Mouse (Mus musculus) neutrophil, adult 5-6 weeks (primary cell): Measurements from ENCODE around the gene Nfkbiz. TPM values are rescaled to one million over a fixed set of nuclear protein-coding genes. Genes with fewer than 3 reads are reported as not detected.
A peak's percentile ranks its signal among the peaks of the same experiment; 100 is the strongest.
"Not testable (repeated sequence)": the region's sequence is repeated elsewhere in the genome, so short reads cannot be mapped to it uniquely, and the experiment has no call there.

ENCODE experiments used
- ATAC-seq: fragments of 151-379, 151-347 bp; 2 replicates; pipeline ENCODE4 v1.8.0; 2017; ENCODE audit warnings: mild to moderate bottlenecking, moderate TSS enrichment; ENCODE audit not compliant: insufficient number of reproducible peaks, poor library complexity, low FRiP score, severe bottlenecking; ENCODE audit errors: extremely low read depth
- total RNA-seq: library from RNA; stranded (forward); fragments of 200-1000 nt; gene quantifications from 2 replicates; pipeline ENCODE4 v1.2.3, GENCODE M21; 2017

The Nfkbiz gene
- 138 and 154 TPM in 2 replicates for total RNA-seq

- peak; percentile 73 for ATAC-seq
These were observed at the start of gene Nfkbiz for GRCm38 (mm10) chr16:55838510-55839474. Gene Nfkbiz (minus strand): TSS chr16:55838899.

GRCm38 (mm10) chr16:55887814-55888583, 49.3 kb upstream of the Nfkbiz start:
- ATAC-seq = peak; percentile 76

- ATAC-seq = no peak
These were observed 45.5 kb upstream of the Nfkbiz start for GRCm38 (mm10) chr16:55884246-55884645.

- no peak for ATAC-seq
These were observed 37.3 kb upstream of the Nfkbiz start for GRCm38 (mm10) chr16:55876025-55876424.

- no peak for ATAC-seq
These were observed 25.1 kb upstream of the Nfkbiz start for GRCm38 (mm10) chr16:55863832-55864231.

GRCm38 (mm10) chr16:55863149-55863815, 24.6 kb upstream of the Nfkbiz start:
- ATAC-seq = peak; percentile 98

- ATAC-seq = no peak
These were observed 22.4 kb upstream of the Nfkbiz start for GRCm38 (mm10) chr16:55861104-55861503.

- not testable (repeated sequence) for ATAC-seq
These were observed 20.7 kb upstream of the Nfkbiz start for GRCm38 (mm10) chr16:55859421-55859820.

- ATAC-seq = peak; percentile 84
These were observed 19.8 kb upstream of the Nfkbiz start for GRCm38 (mm10) chr16:55858465-55858864.

GRCm38 (mm10) chr16:55852943-55853727, 14.4 kb upstream of the Nfkbiz start:
- peak; percentile 94 for ATAC-seq

- ATAC-seq = no peak
These were observed 13.8 kb upstream of the Nfkbiz start for GRCm38 (mm10) chr16:55852515-55852914.

- no peak for ATAC-seq
These were observed 11.8 kb upstream of the Nfkbiz start for GRCm38 (mm10) chr16:55850485-55850884.

- no peak for ATAC-seq
These were observed 9.0 kb upstream of the Nfkbiz start for GRCm38 (mm10) chr16:55847679-55848078.

- ATAC-seq = no peak
These were observed 6.1 kb upstream of the Nfkbiz start for GRCm38 (mm10) chr16:55844847-55845246.

- ATAC-seq = no peak
These were observed 5.2 kb upstream of the Nfkbiz start for GRCm38 (mm10) chr16:55843919-55844318.

- ATAC-seq = no peak
These were observed 4.4 kb upstream of the Nfkbiz start for GRCm38 (mm10) chr16:55843134-55843533.

- ATAC-seq = no peak
These were observed 2.8 kb upstream of the Nfkbiz start for GRCm38 (mm10) chr16:55841506-55841905.

GRCm38 (mm10) chr16:55838129-55838509, 580 bp downstream of the Nfkbiz start:
- ATAC-seq = no peak

- not testable (repeated sequence) for ATAC-seq
These were observed 1.0 kb downstream of the Nfkbiz start for GRCm38 (mm10) chr16:55837653-55838052.
